Mouse (Mus musculus): ENCODE data around the gene Ube4a. TPM values are rescaled to one million over a fixed set of nuclear protein-coding genes. Genes with fewer than 3 reads are reported as not detected.

The Ube4a gene
- polyA plus RNA-seq, 1 experiment from 2014 or later: 36.0 TPM

- no peak for ATAC-seq (ENCODE audit: low FRiP score)
- no peak overlapping the region for H3K4me3 ChIP-seq
- H3K4me2 ChIP-seq (replicated peaks): no peak overlapping the region
- no peaks in the 10 kb centered on the region for H3K27me3 ChIP-seq
- no peak overlapping the region for H3K27ac ChIP-seq
- no peaks in the 10 kb centered on the region for H3K9me3 ChIP-seq (replicated peaks)
- H3K4me1 ChIP-seq: peaks cover 47% of the 10 kb centered on the region
- 0 out of 2 replicates have a peak, but pooled peaks cover 5% of the 10 kb centered on the region for H3K36me3 ChIP-seq
- no peak overlapping the region for H3K9ac ChIP-seq
Observed at GRCm38 (mm10) chr9:44874198-44874597, 91.2 kb downstream of the Ube4a start.

- Histone ChIP-seq H3K27me3 (no peaks in the 10 kb centered on the region), H3K4me3 (no peak overlapping the region), H3K9me3 (replicated peaks) (no peaks in the 10 kb centered on the region), H3K27ac (no peak overlapping the region), H3K9ac (no peak overlapping the region), H3K4me1 (peaks cover 42% of the 10 kb centered on the region), H3K4me2 (replicated peaks) (no peak overlapping the region), H3K36me3 (0 out of 2 replicates have a peak, but pooled peaks cover 5% of the 10 kb centered on the region)
- 83% methylated on average over 5 of the region's 5 CpGs for WGBS
- no peak for ATAC-seq (ENCODE audit: low FRiP score)
Observed at GRCm38 (mm10) chr9:44873665-44874064, 91.7 kb downstream of the Ube4a start.

Other genes starting within 250 kb of the Ube4a start
- 70.8 and 74.1 TPM in 2 replicates for gene Phldb1, start 230.4 kb downstream of the Ube4a start, polyA plus RNA-seq (2016; fragmentation: Nextera tagmentation; extraction: Ambion mirVana)
- gene Arcn1, start 197.8 kb downstream of the Ube4a start, polyA plus RNA-seq (2016; fragmentation: Nextera tagmentation; extraction: Ambion mirVana): 179 and 194 TPM in 2 replicates
- gene Ift46, start 197.7 kb downstream of the Ube4a start, polyA plus RNA-seq (2016; fragmentation: Nextera tagmentation; extraction: Ambion mirVana): 153 and 161 TPM in 2 replicates
- 5.8 and 6.6 TPM in 2 replicates for gene Tmem25, start 166.3 kb downstream of the Ube4a start, polyA plus RNA-seq (2016; fragmentation: Nextera tagmentation; extraction: Ambion mirVana)
- gene Ttc36, start 162.5 kb downstream of the Ube4a start, polyA plus RNA-seq (2016; fragmentation: Nextera tagmentation; extraction: Ambion mirVana): not detected in 2 replicates
- 29.5 and 33.2 TPM in 2 replicates for gene Kmt2a, start 84.3 kb downstream of the Ube4a start, polyA plus RNA-seq (2016; fragmentation: Nextera tagmentation; extraction: Ambion mirVana)
- 489 and 578 TPM in 2 replicates for gene Atp5l, start 44.9 kb downstream of the Ube4a start, polyA plus RNA-seq (2016; fragmentation: Nextera tagmentation; extraction: Ambion mirVana)
- not detected in 2 replicates for gene Cd3g, start 14.8 kb upstream of the Ube4a start, polyA plus RNA-seq (2016; fragmentation: Nextera tagmentation; extraction: Ambion mirVana)
- gene Cd3d, start 16.2 kb upstream of the Ube4a start, polyA plus RNA-seq (2016; fragmentation: Nextera tagmentation; extraction: Ambion mirVana): not detected in 2 replicates
- gene Cd3e, start 44.0 kb upstream of the Ube4a start, polyA plus RNA-seq (2016; fragmentation: Nextera tagmentation; extraction: Ambion mirVana): 0.22 TPM in 1 of 2 replicates, not detected in the other
- 5.6 and 7.0 TPM in 2 replicates for gene Mpzl2, start 74.2 kb upstream of the Ube4a start, polyA plus RNA-seq (2016; fragmentation: Nextera tagmentation; extraction: Ambion mirVana)
- gene Mpzl3, start 89.6 kb upstream of the Ube4a start, polyA plus RNA-seq (2016; fragmentation: Nextera tagmentation; extraction: Ambion mirVana): 2.1 and 2.5 TPM in 2 replicates
- gene Jaml, start 113.6 kb upstream of the Ube4a start, polyA plus RNA-seq (2016; fragmentation: Nextera tagmentation; extraction: Ambion mirVana): 0.31 TPM in 1 of 2 replicates, not detected in the other
- gene Scn2b, start 152.2 kb upstream of the Ube4a start, polyA plus RNA-seq (2016; fragmentation: Nextera tagmentation; extraction: Ambion mirVana): 4.7 TPM in 2 replicates
- gene Scn4b, start 172.8 kb upstream of the Ube4a start, polyA plus RNA-seq (2016; fragmentation: Nextera tagmentation; extraction: Ambion mirVana): 0.40 and 0.46 TPM in 2 replicates
- gene BC049352, start 216.4 kb upstream of the Ube4a start, polyA plus RNA-seq (2016; fragmentation: Nextera tagmentation; extraction: Ambion mirVana): 0.13 TPM in 1 of 2 replicates, not detected in the other
- 0.18 and 0.21 TPM in 2 replicates for gene Tmprss4, start 238.5 kb upstream of the Ube4a start, polyA plus RNA-seq (2016; fragmentation: Nextera tagmentation; extraction: Ambion mirVana)